Mouse (Mus musculus) forebrain, embryonic 12.5 days (tissue): ENCODE measurements around the gene Gtf2f2. TPM values are rescaled to one million over a fixed set of nuclear protein-coding genes. Genes with fewer than 3 reads are reported as not detected.
"Not testable (repeated sequence)": the region's sequence is repeated elsewhere in the genome, so short reads cannot be mapped to it uniquely, and the experiment has no call there.

Experiments
- ATAC-seq: fragments of 200-750 bp; cut with Nextera tagmentation; 2 replicates; pipeline ENCODE4 v1.8.0; 2017; ENCODE audit warnings: moderate TSS enrichment; ENCODE audit not compliant: low FRiP score
- H3K27ac ChIP-seq: fragments of 300-500 bp; sonication (generic); 2 replicates; pipeline ENCODE4 v1.5.1; 2016; ENCODE audit warnings: mild to moderate bottlenecking
- H3K27me3 ChIP-seq: fragments of 300-500 bp; sonication (generic); 2 replicates; pipeline ENCODE4 v1.6.1; 2016; ENCODE audit warnings: mild to moderate bottlenecking
- H3K36me3 ChIP-seq: fragments of 300-500 bp; sonication (generic); replicated peaks from 2 replicates; pipeline ENCODE4 v1.6.1; 2016; ENCODE audit warnings: mild to moderate bottlenecking
- H3K4me1 ChIP-seq: fragments of 300-500 bp; sonication (generic); 2 replicates; pipeline ENCODE4 v1.6.1; 2016
- H3K4me2 ChIP-seq: fragments of 300-500 bp; sonication (generic); 2 replicates; pipeline ENCODE4 v1.6.1; 2016; ENCODE audit warnings: mild to moderate bottlenecking, moderate library complexity
- H3K4me3 ChIP-seq: fragments of 300-500 bp; sonication (generic); replicated peaks from 2 replicates; pipeline ENCODE4 v1.5.1; 2016; ENCODE audit warnings: mild to moderate bottlenecking
- H3K9ac ChIP-seq: fragments of 300-500 bp; sonication (generic); 2 replicates; pipeline ENCODE4 v1.6.1; 2016; ENCODE audit warnings: mild to moderate bottlenecking
- H3K9me3 ChIP-seq: fragments of 300-500 bp; sonication (generic); 2 replicates; pipeline ENCODE4 v1.6.1; 2016
- WGBS: fragments of 180-500 bp; shearing (Covaris S2); methylation state at CpG from one replicate; pipeline ENCODE4 v1.1.7; 2016; 5-methylcytosine and 5-hydroxymethylcytosine counted together
- polyA plus RNA-seq: library from polyadenylated mRNA; unstranded; fragments of >200 nt; fragmentation: Nextera tagmentation; extraction: Ambion mirVana; gene quantifications from 2 replicates; pipeline ENCODE4 v1.2.1, GENCODE M21; 2016

The Gtf2f2 gene
- polyA plus RNA-seq, 1 experiment from 2014 or later: 49.7 TPM

GRCm38 (mm10) chr14:75947674-75948073 is 63.0 kb downstream of the Gtf2f2 start:
- Histone ChIP-seq H3K4me3 (no peak overlapping the region), H3K27ac (no peak overlapping the region), H3K9ac (no peak overlapping the region), H3K27me3 (no peaks in the 10 kb centered on the region), H3K9me3 (no peaks in the 10 kb centered on the region), H3K36me3 (no peaks in the 10 kb centered on the region), H3K4me1 (peaks cover 6% of the 10 kb centered on the region; the same call in 1 of the 2 replicates), H3K4me2 (no peak overlapping the region)
- 60% methylated on average over 3 of the region's 3 CpGs for WGBS
- no peak for ATAC-seq

GRCm38 (mm10) chr14:75942365-75942764 is 68.3 kb downstream of the Gtf2f2 start:
- Histone ChIP-seq H3K9me3 (no peaks in the 10 kb centered on the region), H3K27ac (no peak overlapping the region), H3K4me1 (no peaks in the 10 kb centered on the region), H3K4me3 (no peak overlapping the region), H3K27me3 (no peaks in the 10 kb centered on the region), H3K4me2 (no peak overlapping the region), H3K9ac (no peak overlapping the region), H3K36me3 (no peaks in the 10 kb centered on the region)
- WGBS: 94% methylated on average over 3 of the region's 3 CpGs
- ATAC-seq: no peak

- no peak for ATAC-seq
- no peaks in the 10 kb centered on the region for H3K4me1 ChIP-seq
- no peak overlapping the region for H3K27ac ChIP-seq
- WGBS: 96% methylated on average over 1 of the region's 1 CpGs
- H3K4me2 ChIP-seq: no peak overlapping the region
- no peaks in the 10 kb centered on the region for H3K36me3 ChIP-seq
- no peak overlapping the region for H3K9ac ChIP-seq
- H3K4me3 ChIP-seq: no peak overlapping the region
- no peaks in the 10 kb centered on the region for H3K27me3 ChIP-seq
- H3K9me3 ChIP-seq: no peaks in the 10 kb centered on the region
Observed at GRCm38 (mm10) chr14:75941500-75941899, 69.2 kb downstream of the Gtf2f2 start.

DNA sequence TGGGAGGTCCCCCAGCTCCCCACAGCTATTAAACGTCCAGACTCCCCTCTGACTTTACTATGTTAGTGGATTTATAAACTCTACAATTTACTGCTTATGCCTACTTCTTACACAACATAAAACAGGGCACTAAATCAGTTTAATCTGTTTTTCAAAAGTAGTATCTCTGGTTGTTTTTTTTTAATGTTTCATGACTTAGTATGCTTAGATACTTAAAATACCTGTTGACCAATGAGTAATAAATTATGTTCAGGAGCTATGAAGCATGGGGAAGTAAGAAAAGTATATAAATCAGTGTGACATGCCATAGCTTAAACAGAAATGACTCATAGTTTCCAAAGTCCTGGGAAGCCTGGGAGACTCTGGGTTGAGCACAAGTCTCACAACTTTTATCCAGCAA is 73.0 kb downstream of the Gtf2f2 start:
- 89% methylated on average over 1 of the region's 1 CpGs for WGBS
- H3K4me1 ChIP-seq: no peaks in the 10 kb centered on the region
- no peak for ATAC-seq

DNA sequence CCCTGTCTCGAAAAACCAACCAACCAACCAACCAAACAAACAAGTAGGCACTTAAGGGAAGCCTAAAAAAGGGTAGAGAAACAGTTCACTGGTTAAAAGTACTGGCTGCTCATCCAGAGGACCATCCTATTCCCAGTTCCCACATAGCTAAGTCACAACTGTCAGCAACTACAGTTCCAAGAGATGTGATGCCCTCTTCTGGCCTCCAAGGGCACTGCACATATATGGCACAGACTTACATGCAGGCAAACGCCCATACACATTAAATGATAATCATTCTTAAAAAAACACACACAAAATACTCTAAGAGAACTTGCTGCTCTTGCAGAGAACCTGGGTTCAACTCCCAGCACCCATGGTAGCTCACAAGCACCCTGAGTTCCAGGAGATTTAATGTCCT is 76.3 kb downstream of the Gtf2f2 start:
- Histone ChIP-seq H3K27ac (no peak overlapping the region), H3K9me3 (no peaks in the 10 kb centered on the region), H3K27me3 (no peaks in the 10 kb centered on the region), H3K4me2 (no peak overlapping the region), H3K4me3 (no peak overlapping the region), H3K36me3 (no peaks in the 10 kb centered on the region), H3K9ac (no peak overlapping the region), H3K4me1 (peaks cover 2% of the 10 kb centered on the region; the same call in 1 of the 2 replicates)
- 89% methylated on average over 2 of the region's 2 CpGs for WGBS
- no peak for ATAC-seq

More for the DNA sequence above, 73.0 kb downstream of the Gtf2f2 start:
- Histone ChIP-seq H3K27ac (no peak overlapping the region), H3K4me3 (no peak overlapping the region), H3K27me3 (no peaks in the 10 kb centered on the region), H3K9ac (no peak overlapping the region), H3K9me3 (no peaks in the 10 kb centered on the region), H3K4me2 (no peak overlapping the region), H3K36me3 (no peaks in the 10 kb centered on the region)

GRCm38 (mm10) chr14:75931266-75931665 is 79.4 kb downstream of the Gtf2f2 start:
- Histone ChIP-seq H3K4me1 (peaks cover 8% of the 10 kb centered on the region; the same call in 1 of the 2 replicates), H3K4me3 (no peak overlapping the region), H3K9me3 (no peaks in the 10 kb centered on the region), H3K27me3 (no peaks in the 10 kb centered on the region), H3K27ac (no peak overlapping the region; the same call in 1 of the 2 replicates), H3K4me2 (no peak overlapping the region), H3K9ac (no peak overlapping the region), H3K36me3 (no peaks in the 10 kb centered on the region)
- no peak for ATAC-seq
- WGBS: 94% methylated on average over 23 of the region's 23 CpGs

DNA sequence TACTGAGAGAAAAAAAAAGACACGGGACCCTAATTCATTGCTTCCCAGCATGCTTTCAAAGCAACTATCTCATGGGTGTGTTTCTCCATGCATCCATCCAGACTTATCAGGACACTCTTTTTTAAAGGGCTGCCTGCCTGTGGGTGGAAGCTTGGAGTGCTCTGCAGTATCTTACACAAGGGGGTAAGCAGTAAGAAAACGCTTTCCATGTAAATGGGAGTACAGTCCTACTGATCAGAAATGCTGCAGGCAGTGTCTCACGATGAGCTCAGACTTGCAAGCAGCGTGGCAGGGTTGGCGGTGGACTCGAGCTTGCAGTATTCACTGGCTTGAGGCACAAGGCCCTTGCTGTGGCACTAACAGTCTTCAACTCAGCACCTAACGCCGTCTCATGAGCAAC is 81.0 kb downstream of the Gtf2f2 start:
- H3K9me3 ChIP-seq, H3K27ac ChIP-seq, H3K4me1 ChIP-seq, H3K4me2 ChIP-seq, H3K4me3 ChIP-seq, H3K36me3 ChIP-seq, H3K9ac ChIP-seq, H3K27me3 ChIP-seq, ATAC-seq: not testable (repeated sequence)
- WGBS: 90% methylated on average over 8 of the region's 8 CpGs

- 68% methylated on average over 1 of the region's 1 CpGs for WGBS
- Histone ChIP-seq H3K4me3 (no peak overlapping the region), H3K4me2 (no peak overlapping the region), H3K4me1 (peaks cover 15% of the 10 kb centered on the region), H3K9ac (no peak overlapping the region), H3K27ac (no peak overlapping the region), H3K36me3 (no peaks in the 10 kb centered on the region), H3K27me3 (no peaks in the 10 kb centered on the region), H3K9me3 (no peaks in the 10 kb centered on the region)
- ATAC-seq: 0 out of 2 replicates have a peak, but pooled peaks have one; percentile 23
Observed at GRCm38 (mm10) chr14:75923314-75924052, 87.2 kb downstream of the Gtf2f2 start.

GRCm38 (mm10) chr14:75912665-75913064 is 98.0 kb downstream of the Gtf2f2 start:
- H3K27ac ChIP-seq: no peak overlapping the region
- no peaks in the 10 kb centered on the region for H3K27me3 ChIP-seq
- H3K9ac ChIP-seq: no peak overlapping the region
- H3K4me1 ChIP-seq: no peaks in the 10 kb centered on the region
- H3K4me3 ChIP-seq: no peak overlapping the region
- ATAC-seq: no peak
- 95% methylated on average over 2 of the region's 2 CpGs for WGBS
- no peak overlapping the region for H3K4me2 ChIP-seq
- H3K9me3 ChIP-seq: no peaks in the 10 kb centered on the region
- peaks cover 6% of the 10 kb centered on the region for H3K36me3 ChIP-seq

DNA sequence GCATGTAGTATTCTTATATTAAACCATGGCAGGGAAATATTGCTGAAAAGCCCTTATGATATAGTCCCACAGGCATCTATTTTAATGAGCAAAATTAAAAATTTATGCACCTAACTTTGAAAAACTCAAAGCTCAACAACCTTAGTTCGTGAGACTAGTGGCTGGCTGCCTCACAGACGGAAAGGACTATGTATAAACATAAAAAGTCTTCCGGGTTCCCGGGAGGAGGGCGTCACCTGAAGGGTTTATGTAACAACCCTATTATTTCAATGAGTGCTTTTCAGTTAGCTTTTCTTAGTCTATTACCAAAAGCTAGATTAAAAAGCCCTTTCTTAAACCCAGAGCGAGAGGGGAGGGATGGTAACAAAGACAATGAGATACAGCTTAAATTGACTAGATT is 98.7 kb downstream of the Gtf2f2 start:
- no peaks in the 10 kb centered on the region for H3K27me3 ChIP-seq
- peaks cover 6% of the 10 kb centered on the region for H3K36me3 ChIP-seq
- ATAC-seq: no peak
- no peaks in the 10 kb centered on the region for H3K9me3 ChIP-seq
- H3K9ac ChIP-seq: no peak overlapping the region
- H3K4me3 ChIP-seq: no peak overlapping the region
- H3K27ac ChIP-seq: no peak overlapping the region
- no peaks in the 10 kb centered on the region for H3K4me1 ChIP-seq
- no peak overlapping the region for H3K4me2 ChIP-seq
- 76% methylated on average over 6 of the region's 6 CpGs for WGBS

GRCm38 (mm10) chr14:75906931-75907330 is 103.7 kb downstream of the Gtf2f2 start:
- WGBS: 84% methylated on average over 8 of the region's 8 CpGs
- H3K4me2 ChIP-seq: no peak overlapping the region

GRCm38 (mm10) chr14:75904972-75905371 is 105.7 kb downstream of the Gtf2f2 start:
- Histone ChIP-seq H3K27me3 (no peaks in the 10 kb centered on the region), H3K4me3 (no peak overlapping the region), H3K9me3 (no peaks in the 10 kb centered on the region), H3K4me2 (no peak overlapping the region), H3K9ac (no peak overlapping the region), H3K4me1 (peaks cover 12% of the 10 kb centered on the region), H3K27ac (no peak overlapping the region), H3K36me3 (peaks cover 19% of the 10 kb centered on the region)
- ATAC-seq: no peak
- 93% methylated on average over 3 of the region's 3 CpGs for WGBS

More at GRCm38 (mm10) chr14:75906931-75907330, 103.7 kb downstream of the Gtf2f2 start:
- ATAC-seq: no peak
- Histone ChIP-seq H3K9ac (no peak overlapping the region), H3K4me3 (no peak overlapping the region), H3K36me3 (peaks cover 19% of the 10 kb centered on the region), H3K27ac (no peak overlapping the region), H3K9me3 (no peaks in the 10 kb centered on the region), H3K27me3 (no peaks in the 10 kb centered on the region), H3K4me1 (no peaks in the 10 kb centered on the region)

- 89% methylated on average over 3 of the region's 3 CpGs for WGBS
- no peak overlapping the region for H3K4me3 ChIP-seq
- ATAC-seq: no peak
Observed at GRCm38 (mm10) chr14:75903131-75903530, 107.5 kb downstream of the Gtf2f2 start.

More at GRCm38 (mm10) chr14:75903131-75903530, 107.5 kb downstream of the Gtf2f2 start:
- Histone ChIP-seq H3K36me3 (peaks cover 19% of the 10 kb centered on the region), H3K27ac (no peak overlapping the region), H3K9ac (no peak overlapping the region), H3K27me3 (no peaks in the 10 kb centered on the region), H3K4me1 (peaks cover 17% of the 10 kb centered on the region), H3K4me2 (no peak overlapping the region), H3K9me3 (no peaks in the 10 kb centered on the region)
